Mouse (Mus musculus) heart, embryonic 12.5 days (tissue): ENCODE data around the gene Olfr353. TPM values are rescaled to one million over a fixed set of nuclear protein-coding genes. Genes with fewer than 3 reads are reported as not detected.

ENCODE experiments used
- ATAC-seq: fragments of 200-750 bp; cut with Nextera tagmentation; 2 replicates; pipeline ENCODE4 v1.8.0; 2017; ENCODE audit warnings: moderate TSS enrichment, moderate library complexity; ENCODE audit not compliant: insufficient number of reproducible peaks, low FRiP score
- H3K27ac ChIP-seq: fragments of 300-500 bp; sonication (generic); 2 replicates; pipeline ENCODE4 v1.5.1; 2016; ENCODE audit warnings: mild to moderate bottlenecking, moderate library complexity; ENCODE audit not compliant: poor library complexity, severe bottlenecking
- H3K27me3 ChIP-seq: fragments of 300-500 bp; sonication (generic); replicated peaks from 2 replicates; pipeline ENCODE4 v1.6.1; 2016; ENCODE audit warnings: mild to moderate bottlenecking, moderate library complexity
- H3K36me3 ChIP-seq: fragments of 300-500 bp; sonication (generic); 2 replicates; pipeline ENCODE4 v1.6.1; 2016; ENCODE audit warnings: mild to moderate bottlenecking, moderate library complexity
- H3K4me1 ChIP-seq: fragments of 300-500 bp; sonication (generic); replicated peaks from 2 replicates; pipeline ENCODE4 v1.6.1; 2016; ENCODE audit warnings: mild to moderate bottlenecking
- H3K4me2 ChIP-seq: fragments of 300-500 bp; sonication (generic); 2 replicates; pipeline ENCODE4 v1.6.1; 2016; ENCODE audit warnings: mild to moderate bottlenecking, moderate library complexity
- H3K4me3 ChIP-seq: fragments of 300-500 bp; sonication (generic); 2 replicates; pipeline ENCODE4 v1.5.1; 2016; ENCODE audit warnings: mild to moderate bottlenecking
- H3K9ac ChIP-seq: fragments of 300-500 bp; sonication (generic); 2 replicates; pipeline ENCODE4 v1.6.1; 2016; ENCODE audit warnings: mild to moderate bottlenecking, moderate library complexity
- H3K9me3 ChIP-seq: fragments of 300-500 bp; sonication (generic); replicated peaks from 2 replicates; pipeline ENCODE4 v1.6.1; 2016; ENCODE audit warnings: mild to moderate bottlenecking, moderate library complexity
- WGBS: fragments of 180-500 bp; shearing (Covaris S2); methylation state at CpG from one replicate; pipeline ENCODE4 v1.1.7; 2016; 5-methylcytosine and 5-hydroxymethylcytosine counted together
- polyA plus RNA-seq: library from polyadenylated mRNA; unstranded; fragments of >200 nt; fragmentation: Nextera tagmentation; extraction: Ambion mirVana; gene quantifications from 2 replicates; pipeline ENCODE4 v1.2.1, GENCODE M21; 2016

The Olfr353 gene
- polyA plus RNA-seq, result not detected in 2 replicates

DNA sequence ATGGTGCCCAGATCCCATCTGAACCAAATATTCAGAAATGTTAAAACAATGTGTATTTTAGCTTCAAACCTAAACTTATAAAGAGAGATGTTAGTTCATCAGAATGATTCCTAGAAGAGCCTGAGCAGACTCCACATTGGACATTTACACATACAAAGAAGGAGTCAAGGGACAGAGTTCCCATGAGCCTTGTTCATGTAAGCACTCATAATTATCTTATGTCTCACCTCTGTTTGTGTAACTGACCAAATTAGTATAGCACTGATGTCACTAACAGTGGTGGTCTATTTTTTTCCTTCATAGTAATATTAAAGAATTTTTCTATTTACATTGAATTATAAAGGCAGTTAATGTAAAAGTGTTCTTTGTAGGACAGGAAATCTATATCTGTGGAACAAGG is at the start of gene Olfr353:
Gene Olfr353, minus strand, starts transcription at position 101 of the 400 bp plus-strand sequence.
- Histone ChIP-seq H3K27me3 (no peaks in the 10 kb centered on the region), H3K4me3 (no peak within 1 kb of the TSS), H3K27ac (no peak within 1 kb of the TSS), H3K9ac (no peak within 1 kb of the TSS), H3K4me2 (no peak within 1 kb of the TSS), H3K9me3 (peaks cover 16% of the 10 kb centered on the region), H3K36me3 (no peaks in the 10 kb centered on the region), H3K4me1 (no peaks in the 10 kb centered on the region)
- ATAC-seq, result no peak

DNA sequence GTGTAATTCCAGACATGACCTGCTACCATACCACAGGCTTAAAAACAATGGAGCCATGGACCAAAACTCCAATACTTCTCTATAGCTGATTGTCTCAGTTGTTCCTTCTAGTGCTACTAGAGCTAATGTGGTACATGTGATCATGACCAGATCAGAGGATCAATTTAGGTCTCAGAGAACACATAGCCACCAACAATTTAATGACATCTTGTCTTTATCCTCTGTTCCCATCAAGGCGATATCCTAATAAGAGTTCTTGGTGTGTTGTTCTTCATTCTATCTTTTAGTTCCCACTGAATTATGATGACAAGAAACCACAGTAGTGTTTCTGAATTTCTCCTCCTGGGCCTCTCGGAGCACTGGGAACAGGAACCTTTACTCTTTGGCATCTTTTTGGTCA is 44.1 kb upstream of the Olfr353 start, which contains the start of gene Olfr356:
Gene Olfr356, plus strand, starts transcription at position 301 of the 400 bp plus-strand sequence.
- Histone ChIP-seq H3K36me3 (no peaks in the 10 kb centered on the region), H3K9ac (no peak within 1 kb of the TSS), H3K4me1 (no peaks in the 10 kb centered on the region), H3K4me3 (no peak within 1 kb of the TSS), H3K4me2 (no peak within 1 kb of the TSS), H3K9me3 (peaks cover 11% of the 10 kb centered on the region; the same call in 1 of the 2 replicates), H3K27ac (no peak within 1 kb of the TSS), H3K27me3 (no peaks in the 10 kb centered on the region)
- WGBS, result 71% methylated on average over 2 of the region's 2 CpGs
- no peak for ATAC-seq

DNA sequence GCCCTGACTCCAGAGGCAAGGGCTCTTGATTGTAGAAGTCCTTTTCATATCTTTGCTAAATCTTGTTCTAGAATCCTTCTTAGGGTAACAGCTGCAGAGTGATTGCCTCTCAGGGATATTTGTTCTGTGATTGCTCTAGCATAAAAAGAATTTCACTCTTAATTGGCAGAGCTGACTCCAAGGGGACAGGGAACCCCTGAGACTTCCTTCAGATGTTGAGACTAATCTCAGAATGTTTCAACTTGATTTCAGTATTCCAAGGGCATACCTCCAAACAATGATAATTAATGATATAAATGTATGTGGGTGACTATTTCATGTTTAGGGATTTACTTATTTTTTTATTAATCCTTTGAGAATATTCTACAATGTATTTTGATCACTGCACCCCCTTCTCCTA is 36.1 kb upstream of the Olfr353 start, which contains the start of gene Olfr355:
Gene Olfr355, minus strand, starts transcription at position 101 of the 400 bp plus-strand sequence.
- Histone ChIP-seq H3K9me3 (peaks cover 10% of the 10 kb centered on the region; the same call in 1 of the 2 replicates), H3K4me2 (no peak within 1 kb of the TSS), H3K36me3 (no peaks in the 10 kb centered on the region), H3K27ac (no peak within 1 kb of the TSS), H3K27me3 (no peaks in the 10 kb centered on the region), H3K9ac (no peak within 1 kb of the TSS), H3K4me3 (no peak within 1 kb of the TSS), H3K4me1 (no peaks in the 10 kb centered on the region)
- ATAC-seq, result no peak

DNA sequence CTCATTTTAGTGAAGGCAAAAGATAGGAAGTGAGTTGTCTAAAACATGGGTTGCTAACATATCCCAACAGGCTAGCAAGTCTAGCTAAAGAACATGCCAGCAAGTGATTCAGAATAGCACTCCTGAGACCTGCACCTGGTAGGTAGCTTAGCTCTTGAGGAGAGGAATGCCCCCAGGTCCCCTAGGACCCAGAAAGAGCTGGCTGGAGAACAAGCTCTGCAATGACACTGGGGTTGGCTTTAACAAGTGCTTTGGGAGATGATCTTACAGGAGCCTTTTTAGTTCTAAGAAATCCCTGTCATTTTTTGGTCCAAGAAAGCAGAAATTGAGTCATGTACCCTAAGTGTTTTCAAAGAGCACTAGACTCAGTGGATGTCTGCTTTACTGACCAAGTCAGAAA is 12.6 kb upstream of the Olfr353 start, which contains the start of gene Olfr354:
Gene Olfr354, plus strand, starts transcription at position 301 of the 400 bp plus-strand sequence.
- Histone ChIP-seq H3K9me3 (peaks cover 12% of the 10 kb centered on the region), H3K4me2 (no peak within 1 kb of the TSS), H3K9ac (no peak within 1 kb of the TSS), H3K4me3 (no peak within 1 kb of the TSS), H3K27ac (no peak within 1 kb of the TSS), H3K4me1 (no peaks in the 10 kb centered on the region), H3K36me3 (no peaks in the 10 kb centered on the region), H3K27me3 (no peaks in the 10 kb centered on the region)
- no peak for ATAC-seq

DNA sequence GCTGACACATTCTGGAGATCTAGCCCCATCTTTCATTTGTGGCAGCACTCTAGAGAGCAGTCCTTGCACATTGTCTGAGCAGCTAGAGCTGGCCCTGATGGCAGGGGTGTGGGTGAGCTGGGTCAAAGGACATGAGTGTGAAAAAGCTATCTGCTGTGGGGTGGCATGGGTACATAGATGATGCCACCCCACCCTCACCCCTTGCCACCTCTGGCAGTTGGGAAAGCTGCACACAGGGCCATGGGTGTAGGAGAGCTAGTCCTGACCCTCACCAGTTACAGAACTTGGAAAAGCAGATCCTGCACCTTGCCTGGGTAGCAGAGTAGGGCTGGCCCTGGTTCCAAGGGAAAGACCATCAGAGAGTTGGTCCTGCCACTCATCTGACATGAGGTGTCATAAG is 4.4 kb upstream of the Olfr353 start:
- Histone ChIP-seq H3K9me3 (peaks cover 27% of the 10 kb centered on the region), H3K27ac (no peak overlapping the region), H3K4me1 (no peaks in the 10 kb centered on the region), H3K4me2 (no peak overlapping the region), H3K9ac (no peak overlapping the region), H3K27me3 (no peaks in the 10 kb centered on the region), H3K4me3 (no peak overlapping the region), H3K36me3 (no peaks in the 10 kb centered on the region)
- ATAC-seq, result no peak

DNA sequence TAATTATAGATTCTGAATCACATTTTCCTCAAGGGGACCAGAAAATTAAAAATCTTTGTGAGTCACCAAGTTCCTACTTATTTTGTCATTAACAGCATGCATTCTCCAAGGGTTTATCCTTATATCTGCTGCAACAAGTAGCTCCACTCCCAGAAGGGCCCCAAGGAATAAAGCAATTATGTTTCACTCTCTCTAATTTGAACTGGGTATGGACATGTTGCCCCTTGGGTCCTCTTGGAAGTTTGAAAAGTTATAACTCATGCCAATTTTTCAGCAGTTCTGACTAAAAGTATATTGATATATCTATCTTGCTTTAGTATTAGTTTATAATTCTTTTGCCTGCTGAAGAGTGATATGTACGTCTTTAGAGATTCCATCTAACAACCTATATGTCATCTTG is 24.6 kb downstream of the Olfr353 start, which contains the start of gene Olfr352:
Gene Olfr352, plus strand, starts transcription at position 301 of the 400 bp plus-strand sequence.
- WGBS, result 67% methylated on average over 1 of the region's 1 CpGs
- ATAC-seq, result no peak
- H3K4me1 ChIP-seq, result no peaks in the 10 kb centered on the region
- H3K4me2 ChIP-seq, result no peak within 1 kb of the TSS
- peaks cover 15% of the 10 kb centered on the region for H3K9me3 ChIP-seq
- no peak within 1 kb of the TSS for H3K4me3 ChIP-seq
- no peaks in the 10 kb centered on the region for H3K36me3 ChIP-seq
- H3K27ac ChIP-seq, result no peak within 1 kb of the TSS
- H3K27me3 ChIP-seq, result no peaks in the 10 kb centered on the region
- no peak within 1 kb of the TSS for H3K9ac ChIP-seq

DNA sequence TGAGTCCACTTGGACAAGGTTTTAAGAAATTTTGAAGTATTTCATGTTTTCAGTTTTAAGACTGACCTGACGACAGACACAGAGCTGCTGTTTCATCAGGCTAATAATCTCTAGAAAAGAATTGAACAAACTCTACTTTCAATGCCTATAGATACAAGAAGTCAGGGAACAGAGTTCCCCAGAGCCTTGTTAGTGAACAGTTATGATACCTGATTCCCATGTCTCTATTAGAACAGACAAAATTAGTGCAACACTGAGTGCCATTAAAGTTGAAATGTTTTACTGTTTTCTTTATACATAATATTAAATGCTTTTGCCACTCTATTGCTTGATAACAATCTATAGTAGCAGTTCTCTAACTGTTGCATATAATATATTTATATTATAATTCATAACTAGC is 30.2 kb downstream of the Olfr353 start, which contains the start of gene Olfr351:
Gene Olfr351, minus strand, starts transcription at position 101 of the 400 bp plus-strand sequence.
- Histone ChIP-seq H3K4me3 (no peak within 1 kb of the TSS), H3K27ac (no peak within 1 kb of the TSS), H3K9ac (no peak within 1 kb of the TSS), H3K27me3 (no peaks in the 10 kb centered on the region), H3K36me3 (no peaks in the 10 kb centered on the region), H3K4me1 (no peaks in the 10 kb centered on the region), H3K9me3 (peaks cover 23% of the 10 kb centered on the region), H3K4me2 (no peak within 1 kb of the TSS)
- WGBS, result 69% methylated on average over 1 of the region's 1 CpGs
- no peak for ATAC-seq

DNA sequence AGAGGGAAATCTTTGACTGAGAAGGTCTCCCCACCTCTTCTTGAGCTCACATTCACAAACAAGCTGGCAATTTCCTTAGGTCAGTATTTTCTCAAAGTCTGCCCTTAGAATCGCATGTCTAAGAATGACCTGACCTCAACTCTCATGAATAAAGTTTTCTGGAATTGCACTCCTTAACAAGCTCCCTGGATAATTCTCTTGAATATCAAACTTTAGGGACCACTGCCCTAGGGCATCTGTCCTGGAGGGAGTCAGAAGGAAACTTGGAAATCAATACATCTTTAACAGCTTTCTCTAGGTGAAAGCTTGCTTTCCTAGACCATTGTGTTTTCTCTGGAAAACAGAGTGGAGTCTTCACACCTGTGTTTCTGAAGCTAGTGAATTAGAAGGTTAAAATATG is 46.7 kb downstream of the Olfr353 start, which contains the start of gene Olfr350:
Gene Olfr350, plus strand, starts transcription at position 301 of the 400 bp plus-strand sequence.
- Histone ChIP-seq H3K4me1 (no peaks in the 10 kb centered on the region), H3K36me3 (no peaks in the 10 kb centered on the region), H3K4me3 (no peak within 1 kb of the TSS), H3K9ac (no peak within 1 kb of the TSS), H3K4me2 (no peak within 1 kb of the TSS), H3K9me3 (peaks cover 18% of the 10 kb centered on the region), H3K27me3 (no peaks in the 10 kb centered on the region), H3K27ac (no peak within 1 kb of the TSS)
- ATAC-seq, result no peak
- 77% methylated on average over 1 of the region's 1 CpGs for WGBS

Other genes with a start within 250 kb of the Olfr353 start
- gene Olfr346, start 207.1 kb downstream of the Olfr353 start, polyA plus RNA-seq, result not detected in 2 replicates
- not detected in 2 replicates for gene Olfr347, start 161.0 kb downstream of the Olfr353 start, polyA plus RNA-seq
- not detected in 2 replicates for gene Olfr348, start 108.7 kb downstream of the Olfr353 start, polyA plus RNA-seq
- gene Olfr50, start 102.4 kb downstream of the Olfr353 start, polyA plus RNA-seq, result not detected in 2 replicates
- gene Olfr3, start 75.9 kb downstream of the Olfr353 start, polyA plus RNA-seq, result not detected in 2 replicates
- gene Olfr350, start 46.6 kb downstream of the Olfr353 start, polyA plus RNA-seq, result not detected in 2 replicates
- gene Olfr351, start 30.3 kb downstream of the Olfr353 start, polyA plus RNA-seq, result not detected in 2 replicates
- gene Olfr352, start 24.5 kb downstream of the Olfr353 start, polyA plus RNA-seq, result not detected in 2 replicates
- not detected in 2 replicates for gene Olfr354, start 12.7 kb upstream of the Olfr353 start, polyA plus RNA-seq
- not detected in 2 replicates for gene Olfr355, start 36.0 kb upstream of the Olfr353 start, polyA plus RNA-seq
- gene Olfr356, start 44.2 kb upstream of the Olfr353 start, polyA plus RNA-seq, result not detected in 2 replicates
- gene Olfr357, start 100.9 kb upstream of the Olfr353 start, polyA plus RNA-seq, result not detected in 2 replicates
- gene Olfr358, start 116.4 kb upstream of the Olfr353 start, polyA plus RNA-seq, result not detected in 2 replicates
- not detected in 2 replicates for gene Olfr360, start 172.8 kb upstream of the Olfr353 start, polyA plus RNA-seq
- gene Olfr361, start 196.4 kb upstream of the Olfr353 start, polyA plus RNA-seq, result not detected in 2 replicates
- gene Olfr362, start 225.0 kb upstream of the Olfr353 start, polyA plus RNA-seq, result not detected in 2 replicates
- gene Olfr364-ps1, start 246.4 kb upstream of the Olfr353 start, polyA plus RNA-seq, result not detected in 2 replicates